In genomic region chr4:138653056-138653455, GRCm38 (mm10) we compare ENCODE assay signal across 12 mouse cellular contexts. TPM values are rescaled to one million over a fixed set of nuclear protein-coding genes. Genes with fewer than 3 reads are reported as not detected.
DNase-seq lines count a peak whose midpoint lies in the region; ATAC-seq and TF ChIP-seq lines count a peak whose summit lies in the region.
"Had no signal": no experiment of that assay in that cellular context is flagged by ENCODE, and none has a peak within 500 bp of the region (broad histone marks: within the 10 kb centered on the region; RNA-seq: fewer than 3 reads in every experiment).

No protein-coding gene starts in this region.

- H3K36me3 ChIP-seq in hindbrain, embryonic 16.5 days (ENCODE audit: control insufficient read depth, insufficient read depth, low read length), result no peaks in the 10 kb centered on the region
- no peaks in the 10 kb centered on the region for H3K36me3 ChIP-seq in neural tube, embryonic 14.5 days (ENCODE audit: control insufficient read depth, insufficient read depth, low read length)

- intact Hi-C loops in left cerebral cortex, postnatal 14 days (cut with DNase I), result no loop called here
- intact Hi-C loops in left cerebral cortex, postnatal 36 days (cut with DNase I), result no loop called here

- H3K9ac ChIP-seq in hindbrain, embryonic 16.5 days (ENCODE audit: low read depth, low read length), result no peak overlapping the region
- H3K9ac ChIP-seq in neural tube, embryonic 14.5 days (replicated peaks; ENCODE audit: low read depth, low read length), result no peak overlapping the region

- no peak overlapping the region for H3K27ac ChIP-seq in hindbrain, embryonic 16.5 days (ENCODE audit: low read depth, low read length)
- H3K27ac ChIP-seq in neural tube, embryonic 14.5 days (ENCODE audit: low read depth, low read length), result peak overlapping the region; percentile 23; the same call in 1 of the 2 replicates

- 6% methylated on average over 6 of the region's 6 CpGs for WGBS in hindbrain, embryonic 16.5 days
- WGBS in neural tube, embryonic 14.5 days, result 20% methylated on average over 6 of the region's 6 CpGs

- H3K4me1 ChIP-seq in hindbrain, embryonic 16.5 days (ENCODE audit: control insufficient read depth, insufficient read depth, low read depth, low read length), result no peaks in the 10 kb centered on the region; the same call in 1 of the 2 replicates
- H3K4me1 ChIP-seq in neural tube, embryonic 14.5 days (ENCODE audit: control insufficient read depth, insufficient read depth, low read length), result 0 out of 2 replicates have a peak, but pooled peaks cover 4% of the 10 kb centered on the region

- no peaks in the 10 kb centered on the region for H3K9me3 ChIP-seq in hindbrain, embryonic 16.5 days (ENCODE audit: control insufficient read depth, low read length)
- no peaks in the 10 kb centered on the region for H3K9me3 ChIP-seq in neural tube, embryonic 14.5 days (ENCODE audit: control insufficient read depth, low read length)

- peak; percentile 56 to 66 for DNase-seq in left cerebral cortex, postnatal 14 days (ENCODE audit: low spot score in 2 of 2)
- DNase-seq in left cerebral cortex, postnatal 36 days (ENCODE audit: low spot score in 2 of 2), result no peak
- DNase-seq in brain, embryonic 14.5 days (ENCODE audit: low read depth), result peak; percentile 84
- DNase-seq in urinary bladder, adult 2 months (ENCODE audit: low spot score), result no peak
- no peak for DNase-seq in urinary bladder, postnatal 4 days (ENCODE audit: low spot score in 2 of 2)
- no peak for DNase-seq in thymus, postnatal 14 days
- DNase-seq: heart, adult 11 months; thymus, postnatal 36 days had no signal

- TF ChIP-seq CTCF in brain, embryonic 14.5 days (IDR thresholded peaks at IDR 0.05; ENCODE audit: borderline replicate concordance, extremely low read depth, insufficient read depth, insufficient read length), result no peak

- peak; percentile 58; the same call in 1 of the 2 replicates for ATAC-seq in hindbrain, embryonic 16.5 days
- no peak; the same call in 1 of the 2 replicates for ATAC-seq in neural tube, embryonic 14.5 days (ENCODE audit: low read depth)

- no peak overlapping the region for H3K4me3 ChIP-seq in hindbrain, embryonic 16.5 days (ENCODE audit: low read length)
- no peak overlapping the region for H3K4me3 ChIP-seq in neural tube, embryonic 14.5 days (ENCODE audit: low read depth, low read length)

- no peak overlapping the region for H3K4me2 ChIP-seq in hindbrain, embryonic 16.5 days (ENCODE audit: low read length)
- no peak overlapping the region for H3K4me2 ChIP-seq in neural tube, embryonic 14.5 days (ENCODE audit: low read depth, low read length)

- H3K27me3 ChIP-seq in hindbrain, embryonic 16.5 days (replicated peaks; ENCODE audit: control insufficient read depth, insufficient read depth, low read length), result no peaks in the 10 kb centered on the region
- no peaks in the 10 kb centered on the region for H3K27me3 ChIP-seq in neural tube, embryonic 14.5 days (ENCODE audit: control insufficient read depth, insufficient read depth, low read length)

- TF ChIP-seq POLR2A in brain, embryonic 14.5 days (IDR thresholded peaks at IDR 0.05; ENCODE audit: borderline replicate concordance, extremely low read depth, insufficient read depth, insufficient read length, poor library complexity, severe bottlenecking), result no peak

RNA-seq across cellular contexts. Expression of gene Vwa5b1, which starts 17.4 kb away (rescaled TPM):
- 1 to 10 TPM; 3.1 to 4.3 TPM for total RNA-seq in left cerebral cortex, postnatal 14 days (2021)
- 1 to 10 TPM; 4.9 to 5.0 TPM for total RNA-seq in left cerebral cortex, postnatal 36 days (2021)
- polyA plus RNA-seq in brain, embryonic 14.5 days (2012; rRNA removed), result 0.69 and 2.0 TPM in 2 replicates
- 2.8 TPM in 2 replicates for polyA plus RNA-seq in hindbrain, embryonic 16.5 days (2015; fragmentation: Nextera tagmentation; extraction: Ambion mirVana)
- polyA plus RNA-seq in neural tube, embryonic 14.5 days (2014; fragmentation: Nextera tagmentation; extraction: Ambion mirVana), result 0.59 and 0.80 TPM in 2 replicates
- polyA plus RNA-seq in urinary bladder, adult 2 months (2012; rRNA removed), result 0.01 TPM in 2 replicates
- polyA plus RNA-seq: liver, embryonic 16.5 days; spleen, adult 2 months had no signal

Comparison
In these comparisons a context has a peak if more than half of its experiments do, and no peak if none do; other contexts are left out.
1. DNase-seq: peak in left cerebral cortex, postnatal 14 days (2 of 2) and brain, embryonic 14.5 days (single experiment); none in left cerebral cortex, postnatal 36 days (0 of 2), urinary bladder, adult 2 months (single experiment), urinary bladder, postnatal 4 days (0 of 2) and thymus, postnatal 14 days (single experiment).